Mouse (Mus musculus) MEL (cell line): ENCODE measurements around the gene Wdr82.

Experiments
- BHLHE40 ChIP-seq: IDR thresholded peaks from 2 replicates; pipeline ENCODE4 v1.6.1; 2012; ENCODE audit warnings: low read depth, mild to moderate bottlenecking, inconsistent platforms, low read length, improper control_type of control experiment, borderline replicate concordance
- CHD1 ChIP-seq: IDR thresholded peaks from 2 replicates; pipeline ENCODE4 v1.6.1; 2012; ENCODE audit warnings: low read depth, mild to moderate bottlenecking, inconsistent platforms, low read length, improper control_type of control experiment
- CTCF ChIP-seq, 3 experiments: IDR thresholded peaks in 2 of 3; conservative IDR thresholded peaks in 1 of 3; 2 replicates each; pipeline ENCODE4 v1.5.1; 2011 to 2012; ENCODE audit warnings: low read length in 3 of 3, low read depth in 2 of 3, mild to moderate bottlenecking in 2 of 3, improper control_type of control experiment in 1 of 3, inconsistent platforms in 1 of 3, mixed read lengths in 1 of 3, moderate library complexity in 1 of 3; ENCODE audit not compliant: control insufficient read depth in 1 of 3, insufficient read depth in 1 of 3, poor library complexity in 1 of 3, severe bottlenecking in 1 of 3
- EP300 ChIP-seq, 2 experiments: IDR thresholded peaks; 2 replicates each; pipeline ENCODE4 v1.6.1; 2011; ENCODE audit warnings: improper control_type of control experiment in 2 of 2, low read length in 2 of 2, low read depth in 1 of 2, mild to moderate bottlenecking in 1 of 2
- GATA1 ChIP-seq: IDR thresholded peaks from 2 replicates; pipeline ENCODE4 v1.6.1; 2011; ENCODE audit warnings: low read depth, low read length, improper control_type of control experiment
- JUND ChIP-seq: IDR thresholded peaks from 2 replicates; pipeline ENCODE4 v1.6.1; 2011; ENCODE audit warnings: low read depth, mild to moderate bottlenecking, improper control_type of control experiment, low read length
- MAFK ChIP-seq: IDR thresholded peaks from 2 replicates; pipeline ENCODE4 v1.6.1; 2011; ENCODE audit warnings: low read depth, mild to moderate bottlenecking, low read length, improper control_type of control experiment, borderline replicate concordance
- MEF2A ChIP-seq: IDR thresholded peaks from 2 replicates; pipeline ENCODE4 v1.6.1; 2014; ENCODE audit warnings: low read depth, mild to moderate bottlenecking, inconsistent platforms, low read length, improper control_type of control experiment; ENCODE audit not compliant: poor library complexity, insufficient replicate concordance, severe bottlenecking; ENCODE audit errors: extremely low read depth
- POLR2A ChIP-seq, 2 experiments: IDR thresholded peaks; 2 replicates each; pipeline ENCODE4 v1.6.1; 2011 to 2012; ENCODE audit warnings: low read length in 2 of 2, mild to moderate bottlenecking in 2 of 2, control low read depth in 1 of 2, improper control_type of control experiment in 1 of 2, low read depth in 1 of 2, moderate library complexity in 1 of 2; ENCODE audit not compliant: control insufficient read depth in 1 of 2, insufficient read depth in 1 of 2, poor library complexity in 1 of 2
- POLR2AphosphoS5 ChIP-seq: IDR thresholded peaks from 2 replicates; pipeline ENCODE4 v1.6.1; 2012; ENCODE audit warnings: low read depth, borderline replicate concordance, mild to moderate bottlenecking, inconsistent platforms, low read length, moderate library complexity, mixed read lengths
- SIN3A ChIP-seq: IDR thresholded peaks from 2 replicates; pipeline ENCODE4 v1.6.1; 2012; ENCODE audit warnings: low read length, improper control_type of control experiment, inconsistent platforms
- USF2 ChIP-seq, 2 experiments: IDR thresholded peaks; 2 replicates each; pipeline ENCODE4 v1.6.1; 2011 to 2012; ENCODE audit warnings: improper control_type of control experiment in 2 of 2, low read length in 2 of 2, borderline replicate concordance in 1 of 2, inconsistent platforms in 1 of 2, low read depth in 1 of 2, mild to moderate bottlenecking in 1 of 2; ENCODE audit not compliant: insufficient read depth in 1 of 2
- ZKSCAN1 ChIP-seq: IDR thresholded peaks from 2 replicates; pipeline ENCODE4 v1.6.1; 2012; ENCODE audit warnings: low read depth, mild to moderate bottlenecking, inconsistent platforms, low read length, improper control_type of control experiment, moderate library complexity

DNA sequence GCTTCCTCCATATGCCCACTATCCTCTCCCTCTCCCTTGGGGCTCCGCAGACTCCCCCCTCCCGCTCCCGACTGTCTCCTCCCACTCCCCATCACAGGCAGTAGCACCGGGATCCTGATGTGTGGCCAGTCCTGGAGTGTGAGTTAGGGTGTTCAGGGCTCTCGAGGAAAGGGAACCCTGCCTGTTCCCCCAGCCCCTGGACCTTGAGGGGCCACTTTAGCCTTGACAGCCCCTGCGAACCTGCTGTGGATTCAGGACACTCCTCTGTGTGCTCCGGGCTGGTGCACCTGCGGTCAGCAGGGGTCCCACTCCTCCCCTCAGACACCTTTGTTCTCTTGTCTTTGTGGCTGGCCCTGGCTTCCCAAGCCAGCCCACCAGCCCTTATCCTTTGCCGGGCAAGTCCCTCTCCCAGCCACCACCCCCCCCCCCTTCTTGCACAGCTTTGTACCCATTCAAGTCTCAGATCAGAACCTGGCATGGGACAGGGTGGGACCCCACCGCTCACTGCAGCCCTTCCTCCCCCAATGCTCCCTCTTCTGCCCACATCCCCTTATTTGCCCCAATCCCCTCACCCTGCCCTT, 22.8 kb upstream of the Wdr82 start:
- TF ChIP-seq CHD1 (no peak), JUND (no peak), BHLHE40 (no peak), EP300 (IDR thresholded peaks at IDR 0.05; ENCODE audit: low read depth in 1 of 2, low read length in 2 of 2) (no peak), CTCF (IDR thresholded peaks at IDR 0.05 in 2 of 3, conservative IDR thresholded peaks at IDR 0.05 in 1 of 3; ENCODE audit: control insufficient read depth in 1 of 3, insufficient read depth in 1 of 3, low read depth in 2 of 3, low read length in 3 of 3, poor library complexity in 1 of 3, severe bottlenecking in 1 of 3) (no peak), MEF2A (no peak), POLR2A (IDR thresholded peaks at IDR 0.05; ENCODE audit: control insufficient read depth in 1 of 2, insufficient read depth in 1 of 2, low read depth in 1 of 2, low read length in 2 of 2, poor library complexity in 1 of 2) (no peak), SIN3A (no peak), GATA1 (no peak), ZKSCAN1 (no peak), USF2 (IDR thresholded peaks at IDR 0.05; ENCODE audit: borderline replicate concordance in 1 of 2, insufficient read depth in 1 of 2, low read depth in 1 of 2, low read length in 2 of 2) (no peak), POLR2AphosphoS5 (no peak), MAFK (no peak)
